Mouse (Mus musculus) mouse trophoblast stem cell (cell line): ENCODE results near the gene Camkv.

Experiments
- in situ Hi-C, 2 experiments: fragments of 300-500 bp; cut with MseI, MboI; formaldehyde crosslinking; loops; 2 replicates in 1 of 2; 3 replicates in 1 of 2; pipeline ENCODE4 v1.15.1; 2025

Camkv gene

GRCm38 (mm10) chr9:107923021-107923420, 12.5 kb upstream of the Camkv start:
- in situ Hi-C loops = no loop called here

- in situ Hi-C loops = no loop called here
Observed at GRCm38 (mm10) chr9:107923956-107924355, 11.5 kb upstream of the Camkv start.

- in situ Hi-C loops = no loop called here
Observed at GRCm38 (mm10) chr9:107925251-107925650, 10.2 kb upstream of the Camkv start.

GRCm38 (mm10) chr9:107926920-107927420, 8.5 kb upstream of the Camkv start:
- in situ Hi-C loops = no loop called here

- in situ Hi-C loops = no loop called here
Observed at GRCm38 (mm10) chr9:107927749-107928148, 7.7 kb upstream of the Camkv start.

GRCm38 (mm10) chr9:107928169-107928568, 7.3 kb upstream of the Camkv start, which contains the start of gene Actl11:
Actl11 (plus strand) TSS chr9:107928469.
- in situ Hi-C loops = no loop called here

- in situ Hi-C loops = no loop called here
Observed at GRCm38 (mm10) chr9:107932221-107932620, 3.3 kb upstream of the Camkv start.

GRCm38 (mm10) chr9:107934146-107934545, 1.3 kb upstream of the Camkv start:
- in situ Hi-C loops = no loop called here

GRCm38 (mm10) chr9:107935790-107936214, 328 bp downstream of the Camkv start:
- in situ Hi-C loops = no loop called here

- in situ Hi-C loops = no loop called here
Observed at GRCm38 (mm10) chr9:107936215-107936822, 845 bp downstream of the Camkv start.

- in situ Hi-C loops = no loop called here
Observed at GRCm38 (mm10) chr9:107936831-107937230, 1.4 kb downstream of the Camkv start.

GRCm38 (mm10) chr9:107947241-107948194, 12.0 kb downstream of the Camkv start:
- in situ Hi-C loops = no loop called here

- in situ Hi-C loops = no loop called here
Observed at GRCm38 (mm10) chr9:107949184-107949921, 13.9 kb downstream of the Camkv start.

- in situ Hi-C loops = no loop called here
Observed at GRCm38 (mm10) chr9:107949922-107950235, 14.4 kb downstream of the Camkv start, which contains the start of gene Traip. Traip (plus strand) TSS chr9:107950136.

GRCm38 (mm10) chr9:107950460-107951355, 15.2 kb downstream of the Camkv start:
- in situ Hi-C loops = no loop called here

GRCm38 (mm10) chr9:107955613-107956289, 20.3 kb downstream of the Camkv start:
- in situ Hi-C loops = no loop called here

GRCm38 (mm10) chr9:107957141-107957540, 21.7 kb downstream of the Camkv start:
- in situ Hi-C loops = no loop called here

- in situ Hi-C loops = no loop called here
Observed at GRCm38 (mm10) chr9:107959896-107960295, 24.4 kb downstream of the Camkv start.

GRCm38 (mm10) chr9:107960928-107961327, 25.5 kb downstream of the Camkv start:
- in situ Hi-C loops = no loop called here

GRCm38 (mm10) chr9:107961351-107961762, 25.9 kb downstream of the Camkv start:
- in situ Hi-C loops = no loop called here
